Mouse (Mus musculus) kidney, adult 10 weeks (tissue): ENCODE data around the gene Dpp9. TPM values are rescaled to one million over a fixed set of nuclear protein-coding genes. Genes with fewer than 3 reads are reported as not detected.

Experiments
- polyA plus RNA-seq: library from polyadenylated mRNA; stranded (reverse); fragments of 350-450 nt; fragmentation: Illumina TruSeq; extraction: RNeasy Lipid Tissue Mini Kit (QIAGEN cat#74804); gene quantifications from one replicate; pipeline ENCODE4 v1.2.3, GENCODE M21; 2014; ENCODE audit warnings: low read depth, low replicate concordance

Gene Dpp9
- polyA plus RNA-seq: 0.24 TPM

DNA sequence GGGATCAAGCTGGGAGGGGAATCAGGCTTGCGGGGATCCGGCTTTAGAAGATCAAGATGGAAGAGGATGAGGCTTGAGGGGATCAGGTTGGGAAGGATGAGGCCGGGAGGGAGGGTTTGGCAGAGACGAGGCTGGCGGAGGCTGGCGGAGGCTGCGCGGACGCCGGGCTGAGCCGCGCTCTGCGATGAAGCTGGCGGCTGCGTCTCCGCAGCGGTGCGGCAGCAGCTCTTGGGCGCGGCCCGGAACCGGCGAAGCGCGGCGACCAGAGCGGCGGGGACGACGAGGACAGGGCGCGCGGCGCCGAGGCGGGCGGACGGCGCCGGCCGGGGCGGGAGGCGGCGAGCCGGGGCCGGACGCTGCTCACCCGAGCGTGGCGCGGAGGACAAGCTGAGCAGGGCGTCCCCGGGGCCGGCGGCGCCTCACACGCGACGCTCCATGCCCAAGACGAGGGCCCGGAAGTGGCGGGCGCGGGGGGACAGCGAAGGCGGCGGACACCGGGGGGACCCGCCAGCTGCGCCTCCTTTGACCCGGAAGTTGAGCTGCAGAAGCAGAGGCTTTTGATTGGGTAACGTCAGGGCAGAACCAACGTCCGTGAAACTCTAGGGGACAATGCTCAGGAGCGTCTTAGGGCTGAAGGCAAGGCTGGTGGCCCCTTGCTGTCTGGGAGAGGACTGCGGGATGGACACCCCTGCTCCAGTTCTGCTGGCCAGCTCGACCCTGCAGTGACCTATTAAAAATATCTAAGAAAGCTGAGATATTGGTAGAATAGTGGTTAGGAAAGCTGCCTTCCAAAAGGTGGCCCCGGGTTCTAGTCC, at the start of gene Dpp9:
Gene Dpp9 (minus strand): TSS at position 529 of the 815 bp plus-strand sequence.

DNA sequence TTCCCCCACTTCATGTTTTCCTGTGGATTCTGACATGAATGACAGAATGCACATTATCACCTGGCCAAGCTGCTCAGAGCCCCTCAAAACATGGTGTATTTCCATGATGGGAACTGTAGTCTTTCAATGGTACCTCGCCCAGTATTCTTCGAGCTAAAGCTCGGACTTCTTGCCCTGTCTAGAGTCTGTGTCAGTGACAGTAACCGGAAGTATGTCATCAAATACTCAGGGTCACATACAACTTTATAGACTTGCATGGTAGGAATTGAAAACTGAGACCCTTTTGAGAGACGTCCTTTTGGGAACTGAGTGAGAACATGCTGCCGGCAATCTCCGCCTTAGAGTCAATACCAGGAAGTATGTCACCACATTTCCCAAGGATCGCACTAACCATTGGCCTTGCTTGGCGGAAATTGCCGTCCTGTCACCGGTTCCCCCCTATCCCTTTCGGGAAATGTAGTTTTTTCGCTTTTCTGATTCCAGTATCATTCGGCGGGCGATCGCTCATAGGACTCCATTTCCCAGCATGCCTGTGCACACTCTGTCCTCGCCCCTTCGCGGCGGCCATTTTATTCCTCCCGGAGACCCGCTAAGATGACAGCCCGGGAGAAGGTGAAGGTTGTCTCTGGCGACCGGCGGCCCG, 37.7 kb upstream of the Dpp9 start, which contains the start of gene Fem1a:
Gene Fem1a (plus strand): TSS at position 572 of the 643 bp plus-strand sequence.

DNA sequence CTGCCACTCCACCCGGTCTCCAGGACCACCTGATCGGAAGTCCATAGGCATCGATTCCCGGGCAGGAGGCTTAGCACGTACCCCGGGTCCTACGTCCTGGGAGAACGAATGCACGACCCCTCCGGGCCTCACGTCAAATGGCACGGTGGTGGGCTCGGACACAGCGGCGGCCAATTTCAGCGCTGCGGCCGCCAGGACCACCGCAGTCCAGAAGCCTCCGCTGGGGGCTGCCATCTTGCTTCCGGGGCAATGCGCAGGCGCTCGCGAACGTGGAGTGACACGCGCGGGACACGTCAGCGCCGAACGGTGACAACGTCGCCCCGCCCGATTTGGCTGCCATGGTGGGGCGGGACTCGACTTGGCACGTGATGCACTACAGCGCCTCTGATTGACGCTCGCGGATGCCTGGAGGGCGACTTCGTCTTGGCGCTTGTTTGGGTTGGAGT, 35.0 kb downstream of the Dpp9 start, which contains the start of gene Mydgf:
Gene Mydgf (minus strand): TSS at position 263 of the 446 bp plus-strand sequence.

DNA sequence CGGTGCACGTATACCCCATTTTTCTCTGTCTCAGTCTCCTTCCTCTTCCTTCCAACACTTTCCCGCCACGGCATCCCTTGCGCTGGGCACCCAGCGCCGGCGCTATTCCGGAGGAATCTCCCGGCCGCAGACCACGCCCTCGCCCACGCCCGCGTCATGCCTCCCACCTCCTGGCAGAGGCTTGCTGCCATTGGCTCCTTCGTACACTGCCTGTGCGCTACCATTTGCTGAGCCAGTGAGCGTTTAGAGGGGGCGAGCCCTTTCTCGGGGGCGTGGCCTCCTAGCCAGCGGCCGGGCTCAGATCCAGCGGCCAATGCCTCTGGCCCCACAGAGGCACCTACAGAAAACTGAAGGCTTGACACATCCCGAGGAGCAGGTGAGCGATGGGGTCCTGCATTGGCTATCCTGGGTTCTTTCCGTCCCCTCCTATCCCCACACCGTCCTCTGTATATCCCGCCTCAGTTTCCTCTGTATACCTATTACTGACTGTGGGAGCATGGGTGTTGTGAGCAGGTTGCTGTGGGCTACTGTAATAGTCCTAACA, 56.4 kb downstream of the Dpp9 start, which contains the start of gene Tnfaip8l1:
Gene Tnfaip8l1 (plus strand): TSS at position 247 of the 544 bp plus-strand sequence.

DNA sequence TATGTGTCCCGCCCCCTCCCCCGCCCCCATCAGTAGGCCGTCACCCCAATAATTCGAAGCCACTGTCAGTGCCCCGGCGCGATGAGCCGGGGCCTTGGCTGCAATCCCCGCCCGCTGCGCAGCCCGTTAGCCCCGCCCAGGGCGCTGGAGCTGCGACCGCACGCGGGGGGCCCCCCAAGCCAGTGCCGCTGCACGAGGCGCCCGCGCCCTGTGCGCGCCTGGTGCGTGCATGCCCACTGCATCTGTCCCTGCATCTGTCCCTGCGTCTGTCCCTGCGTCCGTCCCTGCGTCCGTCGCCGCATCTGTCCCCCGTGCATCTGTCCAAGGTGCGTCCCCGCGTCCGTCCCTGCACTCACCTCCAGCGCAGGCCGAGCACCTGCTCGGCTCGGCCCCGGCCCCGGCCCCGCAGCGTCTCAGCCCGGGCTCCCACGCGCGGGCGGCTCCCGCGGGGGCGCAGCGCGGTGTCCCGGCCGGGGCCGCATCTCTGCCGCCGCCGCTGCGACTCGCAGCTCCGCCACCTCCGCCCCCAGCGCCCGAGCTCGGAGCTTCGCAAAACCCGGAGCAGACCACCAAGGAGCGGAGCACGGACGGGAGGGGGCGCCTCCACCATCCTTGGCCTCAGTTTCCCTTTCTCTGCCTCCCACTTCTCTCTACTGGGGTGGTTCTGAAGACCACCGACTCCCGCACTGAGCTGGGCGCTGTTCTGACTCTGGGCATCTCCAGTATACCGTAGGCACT, 78.7 kb downstream of the Dpp9 start, which contains the start of gene Sema6b:
Gene Sema6b (minus strand): TSS at position 486 of the 738 bp plus-strand sequence.

Other genes starting within 250 kb of the Dpp9 start
- not detected for gene Shd, start 248.4 kb downstream of the Dpp9 start, polyA plus RNA-seq
- not detected for gene Fsd1, start 232.4 kb downstream of the Dpp9 start, polyA plus RNA-seq
- 1.2 TPM for gene Stap2, start 213.3 kb downstream of the Dpp9 start, polyA plus RNA-seq
- gene Mpnd, start 213.2 kb downstream of the Dpp9 start, polyA plus RNA-seq: 0.44 TPM
- 0.32 TPM for gene Sh3gl1, start 182.3 kb downstream of the Dpp9 start, polyA plus RNA-seq
- gene Chaf1a, start 178.5 kb downstream of the Dpp9 start, polyA plus RNA-seq: 0.20 TPM
- gene Ubxn6, start 143.9 kb downstream of the Dpp9 start, polyA plus RNA-seq: 14.1 TPM
- gene Hdgfl2, start 139.3 kb downstream of the Dpp9 start, polyA plus RNA-seq: 1.5 TPM
- gene Plin4, start 109.1 kb downstream of the Dpp9 start, polyA plus RNA-seq: 0.20 TPM
- gene Plin5, start 101.3 kb downstream of the Dpp9 start, polyA plus RNA-seq: 0.89 TPM
- not detected for gene Lrg1, start 96.9 kb downstream of the Dpp9 start, polyA plus RNA-seq
- gene Sema6b, start 78.6 kb downstream of the Dpp9 start, polyA plus RNA-seq: not detected
- 0.49 TPM for gene Tnfaip8l1, start 56.4 kb downstream of the Dpp9 start, polyA plus RNA-seq
- gene Mydgf, start 35.0 kb downstream of the Dpp9 start, polyA plus RNA-seq: 9.2 TPM
- gene Fem1a, start 37.9 kb upstream of the Dpp9 start, polyA plus RNA-seq: 3.1 TPM
- gene Ticam1, start 57.9 kb upstream of the Dpp9 start, polyA plus RNA-seq: 0.20 TPM
- 13.9 TPM for gene Plin3, start 74.0 kb upstream of the Dpp9 start, polyA plus RNA-seq
- not detected for gene Arrdc5, start 81.4 kb upstream of the Dpp9 start, polyA plus RNA-seq
- gene Uhrf1, start 84.4 kb upstream of the Dpp9 start, polyA plus RNA-seq: 0.36 TPM
- gene Kdm4b, start 107.2 kb upstream of the Dpp9 start, polyA plus RNA-seq: 1.1 TPM